9 mouse cellular contexts compared by ENCODE assay signal in the genomic region with DNA sequence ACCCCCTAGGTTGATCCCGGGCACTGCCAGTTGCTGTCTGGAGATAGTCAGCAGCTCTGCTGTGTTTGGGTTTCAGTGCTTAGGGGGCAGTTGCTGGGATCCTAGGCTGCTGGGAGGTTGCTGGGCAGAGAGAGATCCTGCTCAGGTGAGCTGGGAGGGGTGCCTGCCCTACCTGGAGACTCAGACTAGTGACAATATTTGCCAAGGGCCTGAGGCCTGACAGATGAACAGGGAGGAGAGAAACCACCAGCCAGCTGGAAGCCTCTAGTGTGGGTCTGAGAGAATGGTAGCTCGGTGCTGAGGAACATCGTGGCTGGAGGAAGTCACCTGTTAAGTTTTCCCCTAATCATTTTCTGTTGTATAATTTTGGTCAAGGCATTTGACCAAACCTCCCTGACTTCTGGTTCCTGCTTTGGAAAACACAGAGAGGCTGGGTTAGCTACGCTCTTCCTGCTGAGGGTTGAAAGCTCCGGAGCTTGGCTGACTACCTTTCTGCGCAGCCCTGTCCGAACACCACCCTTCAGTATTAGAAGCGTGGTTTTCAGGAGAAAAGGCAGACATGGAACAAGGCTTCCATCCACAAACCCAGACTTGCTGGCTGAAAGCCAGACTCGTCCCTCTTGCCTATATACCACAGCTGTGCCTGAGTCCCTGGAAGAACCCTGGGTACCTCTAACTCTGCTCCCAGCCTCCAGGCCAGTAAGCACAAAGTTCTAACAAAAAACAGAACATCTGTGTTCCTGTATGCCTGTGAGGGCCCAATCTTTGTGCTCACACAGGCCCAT. TPM values are rescaled to one million over a fixed set of nuclear protein-coding genes. Genes with fewer than 3 reads are reported as not detected.
DNase-seq lines count a peak whose midpoint lies in the region; ATAC-seq and TF ChIP-seq lines count a peak whose summit lies in the region.
"Had no signal": no experiment of that assay in that cellular context is flagged by ENCODE, and none has a peak within 500 bp of the region (broad histone marks: within the 10 kb centered on the region; RNA-seq: fewer than 3 reads in every experiment).

No protein-coding gene starts in this region.

- H3K36me3 ChIP-seq in heart, embryonic 14.5 days (ENCODE audit: control insufficient read depth, insufficient read depth, low read length), result no peaks in the 10 kb centered on the region; the same call in 1 of the 2 replicates
- no peaks in the 10 kb centered on the region for H3K36me3 ChIP-seq in forebrain, embryonic 14.5 days (ENCODE audit: control insufficient read depth, insufficient read depth, low read length)
- peaks cover 17% of the 10 kb centered on the region for H3K36me3 ChIP-seq in liver, embryonic 14.5 days (replicated peaks; ENCODE audit: control insufficient read depth, insufficient read depth, low read depth)

- DNase-seq in heart, adult 9 months (ENCODE audit: low spot score in 2 of 2), result no peak
- peak; percentile 37 for DNase-seq in brain, adult 2 months (ENCODE audit: low read depth, low spot score)
- no peak for DNase-seq in forebrain, embryonic 14.5 days (ENCODE audit: low spot score)
- no peak for DNase-seq in liver, embryonic 14.5 days (ENCODE audit: low read depth in 3 of 3, low spot score in 3 of 3)
- no peak for DNase-seq in layer of hippocampus, postnatal 25 days (ENCODE audit: extremely low spot score in 1 of 2, low spot score in 1 of 2)
- DNase-seq in gastrocnemius, postnatal 14 days, result no peak

- ATAC-seq in heart, embryonic 14.5 days (ENCODE audit: insufficient number of reproducible peaks, insufficient read depth, low FRiP score, low read depth), result no peak
- ATAC-seq in forebrain, embryonic 14.5 days, result no peak
- no peak for ATAC-seq in liver, embryonic 14.5 days (ENCODE audit: insufficient read depth)
- no peak for ATAC-seq in CD4-positive, CD25-positive, alpha-beta regulatory T cell, adult 4 months

- H3K4me3 ChIP-seq in heart, embryonic 14.5 days (ENCODE audit: control insufficient read depth in 1 of 2, insufficient read depth in 1 of 2, low read depth in 1 of 2, low read length in 2 of 2), result peak overlapping the region; percentile 64 to 75; a peak in 2 of 4 replicates
- 0 out of 2 replicates have a peak overlapping the region, but pooled peaks have one; percentile 56 for H3K4me3 ChIP-seq in forebrain, embryonic 14.5 days (ENCODE audit: low read depth, low read length)
- peak overlapping the region; percentile 68 to 97 for H3K4me3 ChIP-seq in liver, embryonic 14.5 days (ENCODE audit: insufficient read depth in 1 of 2, low read depth in 2 of 2, low read length in 2 of 2)

- no peak for TF ChIP-seq EP300 in liver, embryonic 14.5 days (IDR thresholded peaks at IDR 0.05; ENCODE audit: low read depth)

- 72% methylated on average over 9 of the region's 9 CpGs for WGBS in heart, embryonic 14.5 days
- WGBS in forebrain, embryonic 14.5 days, result 78% methylated on average over 9 of the region's 9 CpGs
- WGBS in liver, embryonic 14.5 days (ENCODE audit: insufficient replicate concordance), result 82% methylated on average over 9 of the region's 9 CpGs

- H3K9me3 ChIP-seq in heart, embryonic 14.5 days (ENCODE audit: control insufficient read depth, low read length), result no peaks in the 10 kb centered on the region
- no peaks in the 10 kb centered on the region for H3K9me3 ChIP-seq in forebrain, embryonic 14.5 days (replicated peaks; ENCODE audit: control insufficient read depth, low read length)
- no peaks in the 10 kb centered on the region for H3K9me3 ChIP-seq in liver, embryonic 14.5 days (ENCODE audit: control insufficient read depth, low read length)

- no peak overlapping the region for H3K27ac ChIP-seq in heart, embryonic 14.5 days (replicated peaks in 1 of 2; ENCODE audit: control insufficient read depth in 1 of 2, insufficient read depth in 1 of 2, low read depth in 2 of 2, low read length in 2 of 2)
- H3K27ac ChIP-seq in forebrain, embryonic 14.5 days (ENCODE audit: low read depth, low read length), result no peak overlapping the region
- H3K27ac ChIP-seq in liver, embryonic 14.5 days, result peak overlapping the region; percentile 97

- no peak for TF ChIP-seq CTCF in liver, embryonic 14.5 days (IDR thresholded peaks at IDR 0.05; ENCODE audit: low read depth)

- H3K27me3 ChIP-seq in heart, embryonic 14.5 days (ENCODE audit: control insufficient read depth, insufficient read depth, low read length), result no peaks in the 10 kb centered on the region
- no peaks in the 10 kb centered on the region for H3K27me3 ChIP-seq in forebrain, embryonic 14.5 days (replicated peaks; ENCODE audit: control insufficient read depth, insufficient read depth, low read length)
- no peaks in the 10 kb centered on the region for H3K27me3 ChIP-seq in liver, embryonic 14.5 days (ENCODE audit: control insufficient read depth, insufficient read depth, low read length)
- H3K27me3 ChIP-seq: CH12.LX had no signal

- intact Hi-C loops in gastrocnemius, postnatal 14 days (cut with DNase I; ENCODE audit: low total_unique reads), result no loop called here

- peak overlapping the region; percentile 95 for H3K4me2 ChIP-seq in heart, embryonic 14.5 days (ENCODE audit: low read length)
- peak overlapping the region; percentile 89; the same call in 1 of the 2 replicates for H3K4me2 ChIP-seq in forebrain, embryonic 14.5 days (ENCODE audit: low read length)
- peak overlapping the region; percentile 97 for H3K4me2 ChIP-seq in liver, embryonic 14.5 days (ENCODE audit: low read depth)

- peaks cover 17 to 36% of the 10 kb centered on the region in 2 experiments for H3K4me1 ChIP-seq in heart, embryonic 14.5 days (ENCODE audit: control insufficient read depth in 2 of 2, insufficient read depth in 2 of 2, low read length in 2 of 2)
- H3K4me1 ChIP-seq in forebrain, embryonic 14.5 days (ENCODE audit: control insufficient read depth, insufficient read depth, low read length), result peaks cover 7% of the 10 kb centered on the region
- H3K4me1 ChIP-seq in liver, embryonic 14.5 days (replicated peaks; ENCODE audit: control insufficient read depth in 2 of 2, insufficient read depth in 2 of 2, low read length in 1 of 2), result peaks cover 53 to 62% of the 10 kb centered on the region in 2 experiments

- peak overlapping the region; percentile 84 for H3K9ac ChIP-seq in heart, embryonic 14.5 days (ENCODE audit: low read length)
- H3K9ac ChIP-seq in forebrain, embryonic 14.5 days (ENCODE audit: low read length), result no peak overlapping the region
- H3K9ac ChIP-seq in liver, embryonic 14.5 days (replicated peaks), result peak overlapping the region; percentile 95

RNA-seq across cellular contexts. Expression of gene Ttc39a, which starts 1.5 kb away (rescaled TPM):
- polyA plus RNA-seq in heart, embryonic 14.5 days (2014; fragmentation: Nextera tagmentation; extraction: Ambion mirVana), result 7.7 and 8.2 TPM in 2 replicates
- polyA plus RNA-seq in forebrain, embryonic 14.5 days (2014; fragmentation: Nextera tagmentation; extraction: Ambion mirVana), result 0.54 and 1.0 TPM in 2 replicates
- polyA plus RNA-seq in liver, embryonic 14.5 days (2012; rRNA removed), result 8.7 and 11.7 TPM in 2 replicates
- 13.6 and 15.4 TPM in 2 replicates for polyA plus RNA-seq in liver, embryonic 14.5 days (2014; fragmentation: Nextera tagmentation; extraction: Ambion mirVana)
- 1 to 10 TPM; 1.1 to 1.9 TPM for total RNA-seq in layer of hippocampus, postnatal 25 days (2021)
- polyA plus RNA-seq in CD4-positive, CD25-positive, alpha-beta regulatory T cell, adult 4 months (2017; shearing (Covaris generic)), result not detected
- total RNA-seq in gastrocnemius, postnatal 14 days (2021), result under 1 TPM; 0.25 to 0.44 TPM
